Mouse (Mus musculus) liver, embryonic 15.5 days (tissue): ENCODE measurements around the gene Pih1d2. TPM values are rescaled to one million over a fixed set of nuclear protein-coding genes. Genes with fewer than 3 reads are reported as not detected.
A peak's percentile ranks its signal among the peaks of the same experiment; 100 is the strongest.

Source experiments
- ATAC-seq: fragments of 200-750 bp; cut with Nextera tagmentation; 2 replicates; pipeline ENCODE4 v1.8.0; 2017; ENCODE audit warnings: moderate number of reproducible peaks, mild to moderate bottlenecking, moderate library complexity; ENCODE audit not compliant: insufficient read depth
- H3K27ac ChIP-seq: fragments of 300-500 bp; sonication (generic); replicated peaks from 2 replicates; pipeline ENCODE4 v1.5.1; 2015; ENCODE audit warnings: mild to moderate bottlenecking, inconsistent platforms
- H3K27me3 ChIP-seq: fragments of 300-500 bp; sonication (generic); 2 replicates; pipeline ENCODE4 v1.6.1; 2015; ENCODE audit warnings: mild to moderate bottlenecking, inconsistent platforms
- H3K36me3 ChIP-seq: fragments of 300-500 bp; sonication (generic); replicated peaks from 2 replicates; pipeline ENCODE4 v1.6.1; 2015; ENCODE audit warnings: moderate library complexity, mild to moderate bottlenecking, inconsistent platforms
- H3K4me1 ChIP-seq: fragments of 300-500 bp; sonication (generic); replicated peaks from 2 replicates; pipeline ENCODE4 v1.6.1; 2015; ENCODE audit warnings: inconsistent platforms
- H3K4me2 ChIP-seq: fragments of 300-500 bp; sonication (generic); 2 replicates; pipeline ENCODE4 v1.6.1; 2015; ENCODE audit warnings: moderate library complexity, mild to moderate bottlenecking, inconsistent platforms
- H3K4me3 ChIP-seq: fragments of 300-500 bp; sonication (generic); replicated peaks from 2 replicates; pipeline ENCODE4 v1.5.1; 2015; ENCODE audit warnings: mild to moderate bottlenecking, inconsistent platforms
- H3K9ac ChIP-seq: fragments of 300-500 bp; sonication (generic); 2 replicates; pipeline ENCODE4 v1.6.1; 2015; ENCODE audit warnings: moderate library complexity, mild to moderate bottlenecking, inconsistent platforms
- H3K9me3 ChIP-seq: fragments of 300-500 bp; sonication (generic); replicated peaks from 2 replicates; pipeline ENCODE4 v1.6.1; 2016; ENCODE audit warnings: inconsistent platforms
- WGBS: fragments of 180-500 bp; shearing (Covaris S2); methylation state at CpG from one replicate; pipeline ENCODE4 v1.1.7; 2015; ENCODE audit warnings: mixed read lengths; ENCODE audit not compliant: insufficient replicate concordance; 5-methylcytosine and 5-hydroxymethylcytosine counted together
- polyA plus RNA-seq: library from polyadenylated mRNA; unstranded; fragments of >200 nt; fragmentation: Nextera tagmentation; extraction: Ambion mirVana; gene quantifications from 2 replicates; pipeline ENCODE4 v1.2.1, GENCODE M21; 2015

The Pih1d2 gene
- polyA plus RNA-seq, 1 experiment from 2014 or later: 1.0 TPM

DNA sequence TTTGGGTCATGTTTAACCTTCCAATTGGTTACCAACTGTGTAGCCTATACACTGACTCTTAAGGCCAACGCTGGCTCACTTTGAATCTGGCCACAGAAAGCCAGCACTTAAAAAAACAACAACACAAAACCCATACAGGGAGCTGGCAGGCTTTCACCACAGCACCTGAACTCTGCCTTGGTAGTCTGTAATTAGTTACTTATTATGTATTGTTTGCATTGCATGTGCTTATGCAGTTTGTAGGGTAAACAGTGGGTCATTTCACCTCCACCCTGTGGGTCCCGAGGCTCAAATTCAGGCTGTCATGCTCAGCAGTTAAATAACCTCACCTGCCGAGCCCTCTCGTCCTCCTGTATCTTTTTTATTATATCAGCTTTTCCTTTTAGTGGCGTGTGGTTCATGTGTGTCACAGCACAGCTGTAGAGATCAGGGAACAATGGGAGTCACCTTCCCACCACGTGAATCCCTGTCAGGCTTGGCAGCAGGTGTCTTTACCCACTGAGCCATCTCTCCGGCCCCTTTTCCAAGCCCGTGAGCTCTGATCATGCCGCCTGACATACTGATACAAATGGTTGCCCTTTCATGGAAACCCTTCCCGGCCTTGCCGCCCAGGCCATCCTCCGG, 22.2 kb upstream of the Pih1d2 start:
- Histone ChIP-seq H3K4me3 (no peak overlapping the region), H3K27ac (peak overlapping the region; percentile 71), H3K36me3 (peaks cover 48% of the 10 kb centered on the region), H3K4me1 (0 out of 2 replicates have a peak, but pooled peaks cover 19% of the 10 kb centered on the region), H3K27me3 (no peaks in the 10 kb centered on the region), H3K4me2 (peak overlapping the region; percentile 18; the same call in 1 of the 2 replicates), H3K9me3 (no peaks in the 10 kb centered on the region), H3K9ac (no peak overlapping the region)
- 69% methylated on average over 12 of the region's 12 CpGs for WGBS
- peak; percentile 70 for ATAC-seq

GRCm38 (mm10) chr9:50596973-50597372, 20.1 kb upstream of the Pih1d2 start:
- H3K4me3 ChIP-seq: no peak overlapping the region
- H3K9ac ChIP-seq: no peak overlapping the region
- H3K4me1 ChIP-seq: peaks cover 23% of the 10 kb centered on the region
- ATAC-seq: no peak
- H3K27ac ChIP-seq: no peak overlapping the region
- 83% methylated on average over 8 of the region's 8 CpGs for WGBS
- no peak overlapping the region for H3K4me2 ChIP-seq
- no peaks in the 10 kb centered on the region for H3K9me3 ChIP-seq
- H3K36me3 ChIP-seq: peaks cover 57% of the 10 kb centered on the region
- H3K27me3 ChIP-seq: no peaks in the 10 kb centered on the region

- peak; percentile 39 for ATAC-seq
- no peaks in the 10 kb centered on the region for H3K9me3 ChIP-seq
- peak overlapping the region; percentile 77 for H3K4me3 ChIP-seq
- H3K27me3 ChIP-seq: no peaks in the 10 kb centered on the region
- peaks cover 58% of the 10 kb centered on the region for H3K36me3 ChIP-seq
- H3K4me2 ChIP-seq: peak overlapping the region; percentile 75
- peak overlapping the region; percentile 34; the same call in 1 of the 2 replicates for H3K9ac ChIP-seq
- peaks cover 47% of the 10 kb centered on the region for H3K4me1 ChIP-seq
- WGBS: 10% methylated on average over 6 of the region's 6 CpGs
- H3K27ac ChIP-seq: peak overlapping the region; percentile 89
These were observed 15.6 kb upstream of the Pih1d2 start for GRCm38 (mm10) chr9:50601536-50601935.

- Histone ChIP-seq H3K9ac (peak overlapping the region; percentile 94), H3K27ac (peak overlapping the region; percentile 89), H3K4me3 (peak overlapping the region; percentile 77), H3K4me2 (peak overlapping the region; percentile 75), H3K9me3 (no peaks in the 10 kb centered on the region), H3K36me3 (peaks cover 56% of the 10 kb centered on the region), H3K27me3 (no peaks in the 10 kb centered on the region), H3K4me1 (peaks cover 47% of the 10 kb centered on the region)
- no peak for ATAC-seq
- 34% methylated on average over 7 of the region's 7 CpGs for WGBS
These were observed 14.9 kb upstream of the Pih1d2 start for GRCm38 (mm10) chr9:50602055-50602845.

DNA sequence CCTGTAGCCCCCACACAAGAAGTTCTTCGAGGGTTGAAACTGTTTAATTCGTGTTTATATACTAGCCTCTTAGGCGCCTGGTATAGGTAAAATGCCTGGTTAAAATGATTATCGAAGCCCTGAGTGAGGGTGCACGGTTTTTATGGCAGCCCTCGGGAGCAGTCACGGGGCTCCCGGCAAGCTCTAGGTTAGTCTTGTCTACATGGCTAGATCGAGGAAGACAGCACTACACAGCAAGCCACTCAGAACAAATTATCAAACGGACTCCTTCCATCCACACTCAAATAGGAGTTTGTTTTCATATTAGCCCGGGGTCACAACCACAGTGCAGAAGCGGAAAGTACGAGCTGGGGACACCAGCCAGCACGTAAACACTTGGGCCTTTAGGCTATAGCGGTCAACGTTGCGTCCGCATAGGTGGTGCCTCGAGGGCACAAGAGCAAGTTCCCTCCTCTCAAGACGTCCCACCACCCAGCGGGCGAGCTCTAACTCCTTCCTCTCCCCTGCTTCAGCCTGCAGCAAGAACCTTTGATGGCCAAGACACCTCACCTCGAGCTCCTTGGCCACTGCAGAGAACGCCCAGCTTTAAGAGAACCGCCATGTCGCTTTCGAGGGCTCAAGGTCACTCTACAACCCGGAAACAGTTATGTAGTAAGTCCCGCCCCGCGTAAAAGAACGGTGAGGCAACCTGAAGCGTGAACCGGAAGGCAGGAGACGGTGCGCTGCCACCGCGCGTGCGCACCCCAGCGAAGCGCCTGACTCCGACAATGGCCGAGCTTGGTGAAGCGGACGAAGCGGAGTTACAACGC, 13.7 kb upstream of the Pih1d2 start, which contains the start of the genes Sdhd and Timm8b:
Gene Sdhd, minus strand, starts transcription at position 624 of the 809 bp plus-strand sequence.
Gene Timm8b, plus strand, starts transcription at position 722 of the 809 bp plus-strand sequence.
- WGBS: under 1% methylated on average over 48 of the region's 48 CpGs

GRCm38 (mm10) chr9:50603998-50604324, 13.2 kb upstream of the Pih1d2 start:
- WGBS: under 1% methylated on average over 24 of the region's 24 CpGs
- H3K36me3 ChIP-seq: peaks cover 54% of the 10 kb centered on the region
- H3K9me3 ChIP-seq: no peaks in the 10 kb centered on the region
- peak; percentile 76 for ATAC-seq
- peak overlapping the region; percentile 75 for H3K4me2 ChIP-seq
- H3K4me3 ChIP-seq: peak overlapping the region; percentile 77
- H3K4me1 ChIP-seq: peaks cover 47% of the 10 kb centered on the region
- peak overlapping the region; percentile 89 for H3K27ac ChIP-seq
- H3K27me3 ChIP-seq: no peaks in the 10 kb centered on the region
- peak overlapping the region; percentile 94 for H3K9ac ChIP-seq

More for the DNA sequence above, 13.7 kb upstream of the Pih1d2 start, which contains the start of the genes Sdhd and Timm8b:
- no peaks in the 10 kb centered on the region for H3K27me3 ChIP-seq
- peaks cover 56% of the 10 kb centered on the region for H3K36me3 ChIP-seq
- peak within 1 kb of the TSS; percentile 75 for H3K4me2 ChIP-seq
- H3K9ac ChIP-seq: peak within 1 kb of the TSS; percentile 94
- H3K27ac ChIP-seq: peak within 1 kb of the TSS; percentile 89
- peaks cover 47% of the 10 kb centered on the region for H3K4me1 ChIP-seq
- peak; percentile 94 for ATAC-seq
- H3K9me3 ChIP-seq: no peaks in the 10 kb centered on the region
- peak within 1 kb of the TSS; percentile 77 for H3K4me3 ChIP-seq

DNA sequence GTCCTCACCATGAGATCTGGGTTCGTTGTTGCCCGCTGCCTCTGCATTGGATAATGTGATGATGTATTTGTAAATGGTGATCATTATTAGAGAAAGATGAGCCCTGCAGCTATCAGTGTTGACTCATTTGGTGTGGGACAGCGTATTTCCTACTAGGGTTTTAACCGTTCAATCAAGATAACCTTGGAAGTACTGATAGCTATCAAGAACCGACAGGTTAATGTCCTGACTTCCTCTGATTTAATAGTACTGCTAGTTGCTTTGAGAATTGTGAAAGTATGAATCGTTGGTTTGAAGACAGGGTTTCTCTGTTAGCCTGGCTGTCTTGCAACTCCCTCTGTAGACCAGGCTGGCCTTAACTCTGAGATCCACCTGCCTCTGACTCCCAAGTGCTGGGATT, 12.8 kb upstream of the Pih1d2 start:
- Histone ChIP-seq H3K4me1 (peaks cover 47% of the 10 kb centered on the region), H3K27ac (peak overlapping the region; percentile 89), H3K4me2 (peak overlapping the region; percentile 75), H3K4me3 (peak overlapping the region; percentile 77), H3K9me3 (no peaks in the 10 kb centered on the region), H3K36me3 (peaks cover 53% of the 10 kb centered on the region), H3K27me3 (no peaks in the 10 kb centered on the region), H3K9ac (peak overlapping the region; percentile 94)
- whole genome bisulfite sequencing: 1% methylated on average over 6 of the region's 6 CpGs
- no peak; the same call in 1 of the 2 replicates for ATAC-seq

DNA sequence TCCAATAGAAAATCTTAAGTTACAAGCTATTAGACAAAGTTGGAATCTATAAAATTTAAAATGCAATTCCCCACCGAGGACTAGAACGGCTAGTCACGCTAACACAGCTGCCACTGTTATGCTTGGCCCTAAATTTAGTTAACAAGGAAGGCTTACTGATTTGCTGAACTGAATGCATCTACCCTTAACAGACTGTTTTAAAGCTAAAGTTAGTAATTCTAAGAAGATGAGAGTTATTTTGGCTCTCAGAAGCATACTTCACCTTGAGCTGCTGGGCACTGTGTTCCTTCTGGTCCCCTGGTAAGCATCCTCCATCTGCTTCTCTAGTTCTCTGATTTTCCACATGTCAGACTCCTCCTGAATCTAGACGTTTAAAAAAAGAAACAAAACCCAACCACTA, 5.0 kb upstream of the Pih1d2 start:
- no peak overlapping the region for H3K9ac ChIP-seq
- no peak for ATAC-seq
- no peak overlapping the region for H3K4me3 ChIP-seq
- peaks cover 12% of the 10 kb centered on the region for H3K4me1 ChIP-seq
- H3K27ac ChIP-seq: no peak overlapping the region
- H3K4me2 ChIP-seq: no peak overlapping the region
- peaks cover 68% of the 10 kb centered on the region for H3K36me3 ChIP-seq
- H3K27me3 ChIP-seq: no peaks in the 10 kb centered on the region
- 73% methylated on average over 4 of the region's 4 CpGs for WGBS
- H3K9me3 ChIP-seq: no peaks in the 10 kb centered on the region

- Histone ChIP-seq H3K36me3 (peaks cover 35% of the 10 kb centered on the region), H3K4me3 (peak overlapping the region; percentile 87), H3K27me3 (no peaks in the 10 kb centered on the region), H3K4me1 (peaks cover 21% of the 10 kb centered on the region), H3K27ac (peak overlapping the region; percentile 94), H3K9ac (peak overlapping the region; percentile 93), H3K9me3 (no peaks in the 10 kb centered on the region), H3K4me2 (peak overlapping the region; percentile 76)
- 28% methylated on average over 11 of the region's 11 CpGs for WGBS
- ATAC-seq: no peak
These were observed 960 bp upstream of the Pih1d2 start for GRCm38 (mm10) chr9:50616161-50616560.

DNA sequence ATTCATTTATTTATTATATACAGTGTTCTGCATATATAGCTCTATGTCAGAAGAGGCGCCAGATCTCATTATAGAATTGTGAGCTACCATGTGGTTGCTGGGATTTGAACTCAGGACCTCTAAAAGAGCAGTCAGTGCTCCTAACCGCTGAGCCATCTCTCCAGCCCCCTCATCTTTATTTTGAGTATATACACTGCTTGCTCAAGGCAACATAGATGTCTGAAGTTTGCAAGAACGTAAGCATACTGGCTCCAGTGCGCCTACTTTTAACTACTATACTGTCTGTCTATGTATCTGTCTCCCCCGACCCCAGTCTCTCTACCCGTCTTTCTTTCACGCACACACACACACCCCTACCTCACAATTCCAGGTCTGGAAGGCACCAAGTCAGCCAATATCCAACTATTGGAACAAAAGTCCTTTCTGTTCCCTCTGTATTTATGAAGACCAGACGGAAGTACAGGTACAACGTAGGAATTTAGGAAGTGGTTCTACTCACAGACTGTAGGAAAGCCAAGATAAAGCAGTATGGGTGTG, 741 bp downstream of the Pih1d2 start:
- Histone ChIP-seq H3K4me3 (peak overlapping the region; percentile 87), H3K36me3 (peaks cover 22% of the 10 kb centered on the region)
- 50% methylated on average over 9 of the region's 9 CpGs for WGBS

More for the DNA sequence above, 741 bp downstream of the Pih1d2 start:
- no peaks in the 10 kb centered on the region for H3K9me3 ChIP-seq
- no peak overlapping the region for H3K27ac ChIP-seq
- no peaks in the 10 kb centered on the region for H3K27me3 ChIP-seq
- peak overlapping the region; percentile 76 for H3K4me2 ChIP-seq
- no peak for ATAC-seq
- peaks cover 21% of the 10 kb centered on the region for H3K4me1 ChIP-seq
- H3K9ac ChIP-seq: no peak overlapping the region; the same call in 1 of the 2 replicates
